Mouse (Mus musculus): ENCODE results near the gene Tsga10ip. TPM values are rescaled to one million over a fixed set of nuclear protein-coding genes. Genes with fewer than 3 reads are reported as not detected.

Tsga10ip gene
- total and polyA plus RNA-seq, 2 experiments from 2014 or later: 0.10 TPM; not detected in 1

DNA sequence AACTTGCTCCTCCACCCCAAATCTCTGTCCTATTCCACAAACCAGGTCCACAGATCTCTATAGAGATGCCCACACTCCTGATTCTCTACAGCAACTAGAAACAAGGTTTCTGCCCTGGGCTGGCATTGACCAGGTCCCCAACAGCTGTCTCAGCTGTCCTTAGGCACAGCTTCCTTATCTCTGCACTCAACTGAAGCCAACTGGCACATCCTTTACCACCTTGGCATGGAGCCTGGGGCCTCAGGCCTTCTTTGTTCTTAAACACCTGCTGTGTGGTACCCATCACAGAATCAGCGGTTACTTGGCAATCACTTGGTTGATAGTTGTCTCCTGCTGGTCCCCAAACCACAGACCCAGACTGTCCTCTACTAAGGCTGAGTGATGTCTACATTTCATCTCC, 28.1 kb upstream of the Tsga10ip start:
- Histone ChIP-seq H3K4me1 (ENCODE audit: insufficient read depth, low read length) (peaks cover 16% of the 10 kb centered on the region), H3K27me3 (ENCODE audit: insufficient read depth, low read length) (no peaks in the 10 kb centered on the region), H3K4me2 (ENCODE audit: low read depth, low read length, poor library complexity, severe bottlenecking) (no peak overlapping the region), H3K9me3 (ENCODE audit: low read length) (no peaks in the 10 kb centered on the region), H3K27ac (ENCODE audit: low read depth, low read length) (no peak overlapping the region), H3K9ac (replicated peaks; ENCODE audit: low read length, poor library complexity, severe bottlenecking) (no peak overlapping the region), H3K4me3 (ENCODE audit: low read depth, low read length) (no peak overlapping the region), H3K36me3 (ENCODE audit: insufficient read depth, low read length) (peaks cover 11% of the 10 kb centered on the region; the same call in 1 of the 2 replicates)
- 80% methylated on average over 1 of the region's 1 CpGs for WGBS
- no peak for TF ChIP-seq CTCF (IDR thresholded peaks at IDR 0.05)
- ATAC-seq (ENCODE audit: low FRiP score) (no peak), DNase-seq (ENCODE audit: low spot score) (peak; percentile 15)

GRCm38 (mm10) chr19:5429806-5430205, 27.5 kb upstream of the Tsga10ip start:
- Histone ChIP-seq H3K4me2 (ENCODE audit: low read depth, low read length, poor library complexity, severe bottlenecking) (no peak overlapping the region), H3K4me3 (ENCODE audit: low read depth, low read length) (no peak overlapping the region), H3K27ac (ENCODE audit: low read depth, low read length) (no peak overlapping the region), H3K9ac (replicated peaks; ENCODE audit: low read length, poor library complexity, severe bottlenecking) (no peak overlapping the region), H3K36me3 (ENCODE audit: insufficient read depth, low read length) (peaks cover 11% of the 10 kb centered on the region; the same call in 1 of the 2 replicates), H3K9me3 (ENCODE audit: low read length) (no peaks in the 10 kb centered on the region), H3K27me3 (ENCODE audit: insufficient read depth, low read length) (no peaks in the 10 kb centered on the region), H3K4me1 (ENCODE audit: insufficient read depth, low read length) (peaks cover 16% of the 10 kb centered on the region)
- WGBS: 68% methylated on average over 8 of the region's 8 CpGs
- DNase-seq (ENCODE audit: low spot score): peak; percentile 26
- TF ChIP-seq CTCF (IDR thresholded peaks at IDR 0.05): no peak
- ATAC-seq (ENCODE audit: low FRiP score): no peak

- DNase-seq (ENCODE audit: low spot score) (no peak), ATAC-seq (ENCODE audit: low FRiP score) (no peak)
- Histone ChIP-seq H3K9me3 (ENCODE audit: low read length) (no peaks in the 10 kb centered on the region), H3K4me2 (ENCODE audit: low read depth, low read length, poor library complexity, severe bottlenecking) (no peak overlapping the region), H3K9ac (replicated peaks; ENCODE audit: low read length, poor library complexity, severe bottlenecking) (no peak overlapping the region; the same call in 1 of the 2 replicates), H3K36me3 (ENCODE audit: insufficient read depth, low read length) (peaks cover 11% of the 10 kb centered on the region; the same call in 1 of the 2 replicates), H3K27ac (ENCODE audit: low read depth, low read length) (no peak overlapping the region), H3K27me3 (ENCODE audit: insufficient read depth, low read length) (no peaks in the 10 kb centered on the region), H3K4me3 (ENCODE audit: low read depth, low read length) (no peak overlapping the region), H3K4me1 (ENCODE audit: insufficient read depth, low read length) (peaks cover 16% of the 10 kb centered on the region)
- no peak for TF ChIP-seq CTCF (IDR thresholded peaks at IDR 0.05)
- WGBS: 86% methylated on average over 4 of the region's 4 CpGs
Observed at GRCm38 (mm10) chr19:5429219-5429618, 26.9 kb upstream of the Tsga10ip start.

DNA sequence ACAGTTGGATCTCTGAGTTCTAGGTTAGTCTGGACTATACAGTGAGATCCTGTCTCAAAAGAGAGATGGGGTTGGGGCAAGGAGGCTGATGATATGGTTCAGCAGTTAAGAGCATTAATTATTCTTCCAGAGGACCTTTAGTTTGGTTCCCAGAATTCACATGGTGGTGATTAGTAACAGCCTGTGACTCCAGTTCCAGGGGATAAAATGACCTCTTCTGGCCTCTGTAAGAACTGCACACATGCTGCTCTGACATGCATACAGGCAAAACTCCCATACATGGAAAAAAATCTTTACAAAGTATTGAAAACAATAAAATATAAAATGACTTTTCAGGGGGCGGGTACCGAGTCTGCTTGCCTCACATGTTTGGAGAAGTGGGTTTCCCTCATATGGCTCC, 25.8 kb upstream of the Tsga10ip start:
- Histone ChIP-seq H3K9ac (replicated peaks; ENCODE audit: low read length, poor library complexity, severe bottlenecking) (no peak overlapping the region), H3K4me2 (ENCODE audit: low read depth, low read length, poor library complexity, severe bottlenecking) (no peak overlapping the region), H3K9me3 (ENCODE audit: low read length) (no peaks in the 10 kb centered on the region), H3K4me3 (ENCODE audit: low read depth, low read length) (no peak overlapping the region), H3K36me3 (ENCODE audit: insufficient read depth, low read length) (peaks cover 11% of the 10 kb centered on the region; the same call in 1 of the 2 replicates), H3K27me3 (ENCODE audit: insufficient read depth, low read length) (no peaks in the 10 kb centered on the region), H3K27ac (ENCODE audit: low read depth, low read length) (no peak overlapping the region), H3K4me1 (ENCODE audit: insufficient read depth, low read length) (peaks cover 17% of the 10 kb centered on the region)
- peak; percentile 67 for TF ChIP-seq CTCF (IDR thresholded peaks at IDR 0.05)
- DNase-seq (ENCODE audit: low spot score) (peak; percentile 51), ATAC-seq (ENCODE audit: low FRiP score) (no peak)
- WGBS: 78% methylated on average over 2 of the region's 2 CpGs

DNA sequence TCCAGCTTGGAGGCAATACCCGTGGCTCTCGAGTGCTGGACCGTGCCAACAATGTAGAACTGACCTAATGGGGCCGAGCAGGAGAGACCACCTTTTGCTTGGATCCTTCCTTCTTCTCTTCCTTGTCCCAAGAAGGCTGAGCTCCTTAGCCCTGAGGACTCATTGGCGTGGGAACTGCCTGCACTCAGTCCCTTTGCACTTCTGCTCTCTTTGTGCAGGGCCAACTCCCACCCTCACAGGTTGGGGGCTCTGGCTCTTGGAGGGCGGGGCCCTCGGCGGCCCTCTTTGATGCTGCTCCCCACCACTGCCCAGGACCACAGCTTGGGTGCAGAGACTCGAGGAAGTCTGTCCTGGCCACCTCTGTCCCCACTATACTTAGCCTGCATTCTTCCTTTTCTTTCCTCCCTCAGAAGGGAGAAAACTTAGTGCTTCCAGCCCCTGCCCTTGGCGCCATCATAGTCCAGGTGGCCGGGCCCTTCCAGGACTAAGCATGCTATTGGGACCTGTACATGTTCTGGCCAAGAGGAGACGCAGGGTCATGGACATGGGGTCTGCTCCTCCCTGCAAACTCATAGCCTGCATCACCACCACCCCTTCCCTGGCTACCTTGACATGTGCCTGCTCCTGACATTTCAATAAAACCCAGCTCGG, 24.4 kb upstream of the Tsga10ip start:
- no peaks in the 10 kb centered on the region for H3K9me3 ChIP-seq (ENCODE audit: low read length)
- H3K27me3 ChIP-seq (ENCODE audit: insufficient read depth, low read length): no peaks in the 10 kb centered on the region
- TF ChIP-seq CTCF (IDR thresholded peaks at IDR 0.05): no peak
- H3K27ac ChIP-seq (ENCODE audit: low read depth, low read length): no peak overlapping the region
- H3K9ac ChIP-seq (replicated peaks; ENCODE audit: low read length, poor library complexity, severe bottlenecking): no peak overlapping the region
- H3K4me1 ChIP-seq (ENCODE audit: insufficient read depth, low read length): peaks cover 20% of the 10 kb centered on the region
- DNase-seq (ENCODE audit: low spot score) (no peak), ATAC-seq (ENCODE audit: low FRiP score) (no peak)
- no peak overlapping the region for H3K4me3 ChIP-seq (ENCODE audit: low read depth, low read length)
- WGBS: 89% methylated on average over 13 of the region's 13 CpGs
- peaks cover 17% of the 10 kb centered on the region; the same call in 1 of the 2 replicates for H3K36me3 ChIP-seq (ENCODE audit: insufficient read depth, low read length)
- H3K4me2 ChIP-seq (ENCODE audit: low read depth, low read length, poor library complexity, severe bottlenecking): 0 out of 2 replicates have a peak overlapping the region, but pooled peaks have one; percentile 74

- peak overlapping the region; percentile 86 for H3K27ac ChIP-seq (ENCODE audit: low read depth, low read length)
- H3K9me3 ChIP-seq (ENCODE audit: low read length): no peaks in the 10 kb centered on the region
- H3K36me3 ChIP-seq (ENCODE audit: insufficient read depth, low read length): peaks cover 23% of the 10 kb centered on the region
- no peak for TF ChIP-seq CTCF (IDR thresholded peaks at IDR 0.05)
- peaks cover 20% of the 10 kb centered on the region for H3K4me1 ChIP-seq (ENCODE audit: insufficient read depth, low read length)
- 93% methylated on average over 18 of the region's 18 CpGs for WGBS
- no peaks in the 10 kb centered on the region for H3K27me3 ChIP-seq (ENCODE audit: insufficient read depth, low read length)
- peak overlapping the region; percentile 74 for H3K4me2 ChIP-seq (ENCODE audit: low read depth, low read length, poor library complexity, severe bottlenecking)
- no peak for DNase-seq (ENCODE audit: low spot score)
- peak overlapping the region; percentile 70 for H3K4me3 ChIP-seq (ENCODE audit: low read depth, low read length)
- ATAC-seq (ENCODE audit: low FRiP score): no peak
- peak overlapping the region; percentile 95 for H3K9ac ChIP-seq (replicated peaks; ENCODE audit: low read length, poor library complexity, severe bottlenecking)
Observed at GRCm38 (mm10) chr19:5425906-5426565, 23.7 kb upstream of the Tsga10ip start.
